Mouse (Mus musculus) brain, embryonic 14.5 days (tissue): Measurements from ENCODE around the gene Tbc1d2b.

ENCODE experiments used
- CTCF ChIP-seq: fragments of 200-500 bp; IDR thresholded peaks from 2 replicates; pipeline ENCODE4 v1.5.1; 2012; ENCODE audit warnings: inconsistent platforms, mild to moderate bottlenecking, moderate library complexity, borderline replicate concordance; ENCODE audit not compliant: insufficient read depth, insufficient read length; ENCODE audit errors: extremely low read depth
- POLR2A ChIP-seq: fragments of 200-500 bp; IDR thresholded peaks from 2 replicates; pipeline ENCODE4 v1.6.1; 2012; ENCODE audit warnings: mild to moderate bottlenecking, inconsistent platforms, borderline replicate concordance; ENCODE audit not compliant: poor library complexity, insufficient read depth, insufficient read length, severe bottlenecking; ENCODE audit errors: extremely low read depth

DNA sequence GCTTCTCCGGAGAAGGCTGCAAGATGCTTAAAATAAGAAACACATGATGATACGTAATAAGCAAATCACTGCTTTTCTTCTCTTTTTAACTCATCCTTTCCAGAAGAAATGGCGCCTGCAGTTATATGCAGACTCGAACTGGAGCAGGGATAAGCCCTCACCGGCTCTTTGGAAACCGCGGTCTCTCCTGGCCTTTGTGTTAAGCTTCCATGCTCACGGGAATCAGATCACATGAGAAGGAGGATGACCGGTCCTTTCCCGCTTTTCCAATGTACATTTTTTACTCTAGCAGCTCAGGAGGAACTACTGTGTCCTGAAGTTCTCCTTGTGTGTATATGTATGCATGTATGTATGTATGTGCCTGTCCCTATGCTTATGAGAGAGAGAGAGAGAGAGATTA lies 3.7 kb downstream of the Tbc1d2b start:
- no peak for TF ChIP-seq CTCF
- no peak for TF ChIP-seq POLR2A
